ENCODE assay signal across 11 mouse cellular contexts in the genomic region with DNA sequence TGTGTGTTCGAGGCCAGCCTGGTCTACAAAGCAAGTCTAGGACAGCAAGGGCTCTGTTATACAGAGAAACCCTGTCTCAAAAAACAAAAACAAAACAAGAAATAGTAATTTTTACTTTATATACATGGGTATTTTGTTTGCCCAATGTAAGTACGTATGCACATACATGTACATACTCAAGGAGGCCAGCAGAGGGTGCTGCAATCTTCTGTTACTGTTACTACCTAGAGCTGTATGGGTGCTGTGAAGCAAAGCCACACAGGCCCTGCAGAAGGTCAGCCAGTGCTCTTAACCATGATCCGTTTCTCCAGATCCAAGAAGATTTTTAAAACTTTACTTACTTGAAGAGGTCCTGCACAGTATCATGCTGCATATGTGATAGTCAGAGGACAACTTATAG.
A peak's percentile ranks its signal among the peaks of the same experiment; 100 is the strongest.
DNase-seq lines count a peak whose midpoint lies in the region; ATAC-seq and TF ChIP-seq lines count a peak whose summit lies in the region.
"Had no signal": no experiment of that assay in that cellular context is flagged by ENCODE, and none has a peak within 500 bp of the region (broad histone marks: within the 10 kb centered on the region; RNA-seq: fewer than 3 reads in every experiment).

No protein-coding gene starts in this region.

- WGBS in thymus, adult 2 months = 98% methylated on average over 3 of the region's 3 CpGs

- no peak for TF ChIP-seq POLR2A in thymus, adult 2 months (IDR thresholded peaks at IDR 0.05; ENCODE audit: control insufficient read depth, extremely low read depth, insufficient read depth, low read length, poor library complexity)

- no peaks in the 10 kb centered on the region for H3K27me3 ChIP-seq in thymus, adult 2 months (ENCODE audit: control insufficient read depth, insufficient read depth, low read length)

- no peaks in the 10 kb centered on the region for H3K4me1 ChIP-seq in thymus, adult 2 months (replicated peaks; ENCODE audit: control insufficient read depth, insufficient read depth, low read length)

- no peak for TF ChIP-seq CTCF in thymus, adult 2 months (IDR thresholded peaks at IDR 0.05; ENCODE audit: borderline replicate concordance, control insufficient read depth, extremely low read depth, insufficient read depth, low read length, poor library complexity)

- no peak for ATAC-seq in frontal cortex, adult (ENCODE audit: low TSS enrichment)

- no peaks in the 10 kb centered on the region for H3K36me3 ChIP-seq in thymus, adult 2 months (ENCODE audit: control insufficient read depth, insufficient read depth, low read length)

- H3K27ac ChIP-seq in thymus, adult 2 months (ENCODE audit: control insufficient read depth, insufficient read depth, low read length) = no peak overlapping the region
- H3K27ac ChIP-seq: forebrain, embryonic 10.5 days; heart, embryonic 10.5 days had no signal

- DNase-seq in heart, adult 11 months = peak; percentile 54
- no peak for DNase-seq in heart, adult 18-20 months
- peak; percentile 25 for DNase-seq in thymus, adult 2 months
- DNase-seq in thymus, adult 18-20 months = no peak
- peak; percentile 50 for DNase-seq in induced T-regulatory cell, adult 2 months (ENCODE audit: low read depth)
- DNase-seq in spleen, postnatal 36 days (ENCODE audit: low spot score in 2 of 2) = no peak
- DNase-seq in adrenal gland, adult 2 months = no peak
- DNase-seq: adrenal gland, postnatal 36 days had no signal

- H3K4me3 ChIP-seq in thymus, adult 2 months (ENCODE audit: control insufficient read depth, insufficient read depth, low read length) = no peak overlapping the region
- H3K4me3 ChIP-seq: forebrain, embryonic 10.5 days; heart, embryonic 10.5 days had no signal

Comparison
In these comparisons a context has a peak if more than half of its experiments do, and no peak if none do; other contexts are left out.
1. DNase-seq: peak in heart, adult 11 months (single experiment), thymus, adult 2 months (single experiment) and induced T-regulatory cell, adult 2 months (single experiment); none in heart, adult 18-20 months (0 of 2), thymus, adult 18-20 months (0 of 2), spleen, postnatal 36 days (0 of 2) and adrenal gland, adult 2 months (single experiment).